Mouse (Mus musculus) frontal cortex, adult 2 months (tissue): ENCODE measurements around the gene Micu1. TPM values are rescaled to one million over a fixed set of nuclear protein-coding genes. Genes with fewer than 3 reads are reported as not detected.

Experiments
- DNase-seq, 2 experiments: peaks; one replicate each; pipeline ENCODE4 v3.0.0; 2022; ENCODE audit warnings: low spot score in 1 of 2; ENCODE audit errors: extremely low spot score in 1 of 2
- polyA plus RNA-seq: library from polyadenylated mRNA; depleted of rRNA; stranded (reverse); fragments of >200 nt; gene quantifications from 2 replicates; pipeline ENCODE4 v1.2.3, GENCODE M21; 2012

Gene Micu1
- polyA plus RNA-seq, 1 experiment = 131 TPM

DNA sequence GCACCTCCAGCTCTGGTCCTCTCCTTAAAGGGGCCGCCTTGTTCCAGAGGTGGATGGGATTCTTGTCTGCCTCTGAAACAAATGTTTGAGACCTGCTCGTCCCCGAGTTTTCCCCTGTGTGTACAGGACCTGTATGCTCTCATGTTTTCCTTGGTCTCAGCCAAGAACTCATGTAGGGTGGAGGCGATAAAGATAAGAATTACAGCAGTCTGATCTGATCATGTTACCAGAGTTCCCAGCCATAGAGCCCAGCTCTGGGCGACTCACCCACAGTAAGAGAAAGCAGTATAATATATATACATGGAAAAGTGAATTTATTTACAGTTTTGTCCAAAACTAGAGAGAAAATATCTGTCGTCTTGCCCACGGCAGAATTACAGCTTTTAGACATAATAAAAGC, 17.7 kb downstream of the Micu1 start:
- no peak for DNase-seq

DNA sequence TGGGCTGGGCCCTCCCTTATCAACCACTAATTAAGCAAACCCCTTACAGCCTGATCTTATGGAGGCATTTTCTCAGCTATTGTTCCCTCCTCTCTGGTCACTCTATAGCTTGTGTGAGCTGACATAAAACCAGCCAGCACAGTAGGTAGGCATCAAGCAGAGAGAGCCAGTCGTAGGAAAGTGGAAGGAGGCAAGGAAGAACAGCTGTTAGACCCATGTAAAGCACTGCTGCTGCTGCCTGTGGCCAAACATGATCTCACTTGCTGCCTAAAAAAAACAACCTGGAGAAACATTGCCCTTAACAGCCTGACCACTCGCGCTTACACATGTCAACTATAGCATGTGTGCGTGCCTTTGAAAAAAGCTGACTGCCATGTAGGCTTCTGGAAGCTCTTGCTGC, 19.3 kb downstream of the Micu1 start:
- no peak for DNase-seq

DNA sequence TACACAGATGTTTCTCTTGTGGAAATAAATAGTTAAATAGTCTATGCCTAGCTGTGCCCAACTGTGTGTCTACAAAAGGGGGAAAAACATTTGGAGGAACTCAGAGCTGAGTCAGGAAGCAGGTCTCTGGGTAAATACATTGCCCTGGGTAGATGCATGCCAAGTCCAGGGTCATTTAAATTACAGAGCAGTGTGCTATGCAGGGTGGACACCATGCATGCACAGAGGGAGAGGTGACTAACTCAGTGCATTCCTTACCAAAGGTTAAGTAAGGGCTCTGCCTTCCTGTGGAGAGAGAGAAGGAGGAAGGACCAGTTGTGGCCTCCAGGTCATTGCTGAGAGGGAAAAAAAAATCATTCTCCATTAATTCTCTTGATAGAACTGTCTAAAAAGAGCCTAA, 22.4 kb downstream of the Micu1 start:
- no peak for DNase-seq

DNA sequence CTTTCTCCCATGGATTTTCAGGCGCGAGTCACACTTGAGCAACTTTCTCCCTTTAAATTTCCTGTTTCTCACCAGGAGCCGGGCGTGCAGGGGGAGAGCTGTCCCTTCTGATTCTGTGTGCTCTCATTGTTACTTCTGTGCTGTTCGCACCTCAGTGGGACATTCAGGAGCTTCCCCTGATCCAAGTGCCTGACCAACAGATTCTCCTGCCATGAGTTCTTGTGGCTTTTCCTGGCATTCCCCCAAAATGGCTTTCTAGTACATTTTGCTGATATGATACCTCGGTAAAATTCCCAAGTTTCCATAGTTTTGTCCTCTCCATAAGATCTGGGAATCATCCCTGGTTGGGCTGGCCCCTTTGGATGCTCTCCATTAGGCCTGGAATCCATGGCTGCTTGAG, 25.0 kb downstream of the Micu1 start:
- no peak for DNase-seq

DNA sequence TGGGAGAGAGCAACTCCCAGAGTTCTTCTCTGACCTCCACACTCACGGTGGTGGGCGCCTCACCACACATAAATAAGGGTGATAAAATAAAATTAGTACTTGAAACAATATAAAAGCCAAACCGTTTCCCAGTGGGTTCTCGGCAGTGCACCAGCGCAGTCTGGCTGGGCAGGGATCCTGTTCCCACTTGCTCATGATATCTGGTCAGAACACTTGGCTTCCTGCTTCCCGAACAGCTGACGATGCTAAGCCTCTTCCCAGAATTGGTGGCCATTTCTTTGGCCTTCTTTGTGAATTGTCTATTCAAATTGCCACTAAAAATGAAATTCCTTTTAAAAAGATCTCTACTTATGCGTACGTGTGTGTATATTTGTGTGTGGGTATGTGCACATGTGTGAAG, 27.0 kb downstream of the Micu1 start:
- no peak for DNase-seq

- no peak for DNase-seq
These were observed 27.6 kb downstream of the Micu1 start for GRCm38 (mm10) chr10:59729842-59730241.

- no peak for DNase-seq
These were observed 33.8 kb downstream of the Micu1 start for GRCm38 (mm10) chr10:59736027-59736598.

DNA sequence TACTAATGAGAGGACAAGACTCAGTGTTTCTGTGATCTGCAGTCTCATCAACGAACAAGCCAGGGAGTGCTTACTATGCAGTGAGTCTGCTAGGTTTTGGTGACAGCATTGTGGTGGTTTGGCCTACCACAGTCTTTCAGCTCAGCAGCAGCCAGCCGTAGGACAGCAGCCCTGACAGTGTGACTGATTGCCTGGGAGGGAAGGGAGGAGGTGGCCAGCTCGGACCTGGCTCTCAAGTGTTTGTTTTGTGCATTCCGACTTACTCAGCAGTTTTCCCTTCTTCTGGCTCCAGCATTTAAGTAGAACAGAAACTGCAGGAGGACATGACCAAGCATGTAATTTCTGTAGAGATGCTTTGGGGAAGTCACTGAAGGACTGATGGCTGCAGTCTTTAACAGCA, 39.2 kb downstream of the Micu1 start:
- no peak for DNase-seq

GRCm38 (mm10) chr10:59743397-59743796, 41.1 kb downstream of the Micu1 start:
- no peak for DNase-seq

DNA sequence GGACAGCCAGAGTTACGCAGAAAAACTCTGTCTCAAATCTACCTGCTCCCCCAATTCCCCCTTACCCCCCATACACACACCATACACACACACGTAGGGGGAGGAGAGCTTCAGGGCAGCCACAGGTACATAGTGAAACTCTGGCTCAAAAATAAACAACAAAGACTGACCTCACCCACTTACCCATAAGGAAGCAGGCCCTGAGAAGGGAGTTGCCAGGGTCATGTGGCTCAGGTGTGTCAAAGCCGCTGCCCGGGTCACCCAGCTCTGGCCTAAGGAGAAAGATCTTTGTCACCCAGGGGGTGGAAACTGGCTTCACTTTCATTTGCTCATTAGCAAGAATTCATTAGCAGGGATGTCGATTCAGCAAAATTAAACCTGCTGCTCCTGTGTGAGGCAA, 41.7 kb downstream of the Micu1 start:
- DNase-seq = no peak

DNA sequence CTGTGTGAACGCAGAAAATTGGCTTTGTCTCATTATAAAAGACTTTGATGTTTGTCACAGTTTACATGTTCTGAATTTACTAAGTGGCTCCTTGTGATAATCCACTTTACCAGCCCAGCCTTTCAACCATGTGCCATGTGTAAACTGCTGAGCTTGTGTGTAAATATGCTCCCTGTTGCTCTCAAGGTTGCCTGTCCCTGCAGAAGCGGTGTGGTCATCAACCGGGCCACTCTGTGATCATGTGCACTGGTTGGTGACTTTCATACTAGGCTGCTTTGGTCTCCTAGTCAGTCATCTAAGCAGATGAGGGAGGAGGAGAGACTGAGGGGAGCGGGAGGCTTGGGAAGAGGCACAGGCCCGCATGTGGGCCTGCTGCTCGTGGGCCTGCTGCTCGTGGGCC, 45.1 kb downstream of the Micu1 start:
- DNase-seq = no peak

DNA sequence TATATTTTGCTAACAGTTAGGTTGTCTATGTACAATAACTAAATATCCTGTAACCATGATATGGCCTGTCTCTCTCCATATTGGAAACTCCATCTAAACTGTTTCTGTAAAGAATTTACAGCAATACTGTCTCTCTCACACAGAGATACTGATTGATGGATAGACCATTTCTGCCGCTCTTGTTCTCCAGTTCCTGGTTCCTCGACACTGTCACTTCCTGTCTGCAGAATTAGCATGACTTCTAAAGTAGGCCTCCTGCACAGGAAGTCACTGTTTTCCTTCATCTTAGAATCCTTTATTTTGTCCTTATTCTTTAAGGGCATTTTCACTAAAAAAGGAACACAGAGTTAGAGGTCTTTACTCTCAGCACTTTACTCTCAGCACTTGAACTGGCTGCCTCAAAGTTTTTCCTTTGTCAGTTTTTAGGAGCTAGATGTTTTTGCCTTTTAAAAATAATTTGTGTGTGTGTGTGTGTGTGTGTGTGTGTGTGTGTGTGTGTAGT, 46.5 kb downstream of the Micu1 start:
- no peak for DNase-seq

DNA sequence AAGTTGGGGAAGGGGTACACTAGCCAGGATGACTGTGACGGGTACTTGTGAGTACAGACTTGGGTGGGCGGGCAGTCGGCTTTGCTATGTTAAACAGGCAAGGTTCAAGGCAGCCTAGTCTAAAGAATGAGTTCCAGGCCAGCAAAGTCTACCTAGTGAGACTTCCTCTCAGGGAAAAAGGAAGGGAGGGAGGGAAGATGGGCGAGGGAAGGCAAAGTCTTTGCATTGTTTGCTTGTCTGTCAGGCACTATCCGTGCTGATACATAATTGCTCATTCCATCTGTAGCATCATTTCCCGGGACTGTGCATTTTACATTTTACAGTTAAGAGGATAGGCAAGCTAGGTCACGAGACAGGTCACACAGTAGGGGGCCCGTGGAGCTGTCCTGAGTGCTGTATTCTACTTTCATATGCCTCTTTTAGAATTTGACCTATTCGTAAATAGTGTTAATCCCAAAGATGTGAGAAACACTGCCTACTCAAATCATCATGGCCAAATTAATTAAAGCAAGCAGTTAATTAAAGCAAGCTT, 51.3 kb downstream of the Micu1 start:
- DNase-seq = no peak

GRCm38 (mm10) chr10:59754104-59754503, 51.8 kb downstream of the Micu1 start:
- no peak for DNase-seq

- DNase-seq = no peak
These were observed 52.6 kb downstream of the Micu1 start for GRCm38 (mm10) chr10:59754901-59755300.

- no peak for DNase-seq
These were observed 53.4 kb downstream of the Micu1 start for GRCm38 (mm10) chr10:59755681-59756080.

DNA sequence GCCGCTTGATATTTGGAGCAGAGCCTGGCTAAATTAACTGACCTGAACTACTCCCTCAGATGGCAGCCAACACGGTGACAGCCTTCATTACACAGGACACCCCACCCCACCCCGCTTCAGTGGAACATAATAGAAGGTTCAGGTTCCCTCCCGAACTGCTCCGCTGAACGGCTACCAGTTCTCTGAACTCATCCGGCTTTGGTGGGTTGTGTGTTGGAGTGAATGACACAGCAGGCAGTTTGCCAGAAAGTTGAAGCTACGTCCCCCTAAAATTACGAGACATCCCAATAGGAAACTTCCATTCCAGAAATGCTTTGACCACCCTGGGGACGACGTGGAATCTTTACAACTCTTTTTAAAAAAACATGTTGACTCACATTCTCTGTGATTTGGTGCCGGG, 53.8 kb downstream of the Micu1 start:
- no peak for DNase-seq

GRCm38 (mm10) chr10:59756570-59756969, 54.3 kb downstream of the Micu1 start:
- DNase-seq = no peak

DNA sequence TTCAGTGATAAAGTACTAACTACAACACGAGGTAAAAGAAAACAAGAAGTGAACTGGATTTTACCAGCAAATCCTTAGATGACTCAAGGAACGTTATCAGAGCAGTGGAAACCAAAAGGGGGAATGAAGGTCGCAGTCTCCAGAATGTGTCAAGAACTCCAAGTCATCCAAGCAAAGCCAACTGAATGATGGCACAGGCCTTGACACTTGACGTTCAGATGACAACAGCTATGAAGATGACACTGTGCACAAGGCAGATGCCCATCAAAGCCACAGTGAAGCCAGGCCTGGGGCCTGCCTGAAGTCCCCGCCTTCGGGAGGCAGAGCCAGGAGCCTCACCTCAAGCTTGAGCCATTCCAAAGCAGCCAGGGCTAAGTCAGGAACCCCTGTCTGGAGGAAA, 62.5 kb downstream of the Micu1 start:
- no peak for DNase-seq

- DNase-seq = no peak
These were observed 66.2 kb downstream of the Micu1 start for GRCm38 (mm10) chr10:59768369-59769079.

DNA sequence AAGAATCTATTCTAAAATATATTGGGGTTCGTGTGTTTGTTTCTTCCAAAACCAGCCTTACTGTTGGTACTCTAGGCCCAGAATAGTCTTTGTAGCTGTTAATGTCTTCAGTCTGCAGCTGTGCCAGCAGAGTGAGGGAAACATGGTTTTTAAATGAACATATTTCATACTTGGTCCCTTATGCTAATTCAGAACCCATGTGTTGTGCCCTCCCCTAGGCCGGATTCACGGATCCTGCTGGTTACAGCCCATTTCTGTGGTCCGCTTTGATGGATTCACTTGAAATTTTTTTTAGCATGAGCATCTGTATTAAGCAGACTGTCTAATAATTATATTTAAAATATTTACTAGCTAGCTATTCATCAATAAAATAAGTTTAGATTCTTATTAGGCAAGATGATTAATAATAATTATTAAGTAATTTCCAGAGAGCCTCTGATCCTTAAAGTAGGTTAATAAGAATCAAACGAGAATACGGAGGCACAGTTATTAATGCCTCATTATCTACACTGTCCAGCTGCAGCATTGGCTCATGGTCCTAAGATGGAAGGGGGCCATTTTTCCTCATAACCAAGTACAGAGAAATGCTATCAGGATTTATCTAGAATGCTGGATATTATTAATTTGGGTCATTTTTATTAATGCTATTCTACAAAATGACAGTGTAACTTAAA, 69.2 kb downstream of the Micu1 start:
- DNase-seq = no peak

- DNase-seq = no peak
These were observed 69.7 kb downstream of the Micu1 start for GRCm38 (mm10) chr10:59772049-59772397.
